Mouse (Mus musculus): ENCODE data around the gene Cog2.

DNA sequence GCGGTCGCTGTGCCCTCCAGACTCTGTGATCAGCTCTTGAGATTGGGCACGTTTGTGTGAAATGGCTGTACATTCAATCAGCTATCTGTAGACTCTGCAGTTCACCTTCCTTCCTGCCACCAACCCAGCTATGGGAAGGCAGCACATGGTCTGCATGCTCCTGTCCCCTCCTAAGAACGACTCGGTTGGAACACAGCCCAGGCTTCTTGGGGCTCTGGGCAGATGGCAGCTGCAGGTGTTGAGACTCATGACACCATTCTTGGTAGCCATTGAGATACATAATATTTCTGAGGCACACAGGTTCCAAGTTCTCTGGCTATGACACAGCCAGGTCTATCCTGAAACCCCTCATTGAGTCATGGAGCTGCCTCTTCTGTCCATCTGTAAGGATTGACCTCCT, 22.7 kb downstream of the Cog2 start:
- TF ChIP-seq CTCF (conservative IDR thresholded peaks at IDR 0.05; ENCODE audit: low read length) (no peak), NANOG (IDR thresholded peaks at IDR 0.05; ENCODE audit: borderline replicate concordance, low read length) (no peak), POU5F1 (IDR thresholded peaks at IDR 0.05; ENCODE audit: borderline replicate concordance, low read length) (no peak)

Data from E14TG2a.4 (cell line).